ENCODE assay signal across 14 mouse cellular contexts in the genomic region with DNA sequence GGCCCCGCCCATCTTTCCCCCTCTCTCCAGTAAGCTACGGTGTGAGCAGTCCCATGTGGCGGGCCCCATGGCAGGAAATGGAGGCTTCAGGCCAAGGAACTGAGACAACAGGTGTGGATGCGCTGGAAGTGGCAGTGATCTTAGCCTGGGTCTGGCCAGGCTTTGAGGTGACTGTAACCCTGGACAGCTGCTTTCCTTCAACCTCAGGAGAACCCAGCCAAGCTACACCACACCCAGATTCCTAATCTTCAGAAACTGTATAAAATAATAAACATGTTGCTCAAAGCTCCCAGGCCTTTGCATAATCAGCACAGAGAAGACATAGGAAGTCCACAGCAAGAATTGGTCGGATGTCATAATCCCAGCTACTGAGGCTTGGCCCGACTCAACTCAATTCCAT. TPM values are rescaled to one million over a fixed set of nuclear protein-coding genes. Genes with fewer than 3 reads are reported as not detected.
DNase-seq lines count a peak whose midpoint lies in the region; TF ChIP-seq lines count a peak whose summit lies in the region.
"Had no signal": no experiment of that assay in that cellular context is flagged by ENCODE, and none has a peak within 500 bp of the region (broad histone marks: within the 10 kb centered on the region; RNA-seq: fewer than 3 reads in every experiment).

No protein-coding gene starts in this region.

- DNase-seq in gastrocnemius, adult 2 months = peak; percentile 29
- DNase-seq in gastrocnemius, postnatal 36 days = no peak
- peak; percentile 12 for DNase-seq in urinary bladder, postnatal 14 days (ENCODE audit: low spot score)
- DNase-seq in urinary bladder, postnatal 4 days (ENCODE audit: low spot score in 2 of 2) = no peak
- peak; percentile 37 for DNase-seq in lung, postnatal 10 days
- no peak for DNase-seq in kidney, adult 9 months
- no peak for DNase-seq in c-Kit-positive CD71-positive TER-119-positive erythroid progenitor cells, embryonic 14.5 days (ENCODE audit: low spot score)
- DNase-seq in left cerebral cortex, adult 18-20 months (ENCODE audit: low spot score in 2 of 2) = no peak
- DNase-seq: adrenal gland, postnatal 14 days; cerebellum, adult 9-11 months; midbrain, embryonic 14.5 days; retina, postnatal 1 day had no signal

- no peak overlapping the region for H3K27ac ChIP-seq in gastrocnemius, adult 2 months
- H3K27ac ChIP-seq: heart, embryonic 15.5 days; hindbrain, postnatal 0 days had no signal

- intact Hi-C loops in gastrocnemius, adult 2 months (cut with DNase I) = no loop called here
- intact Hi-C loops in gastrocnemius, postnatal 36 days (cut with DNase I) = no loop called here

- no peak for TF ChIP-seq CTCF in gastrocnemius, adult 2 months (IDR thresholded peaks at IDR 0.05)

- H3K4me3 ChIP-seq in gastrocnemius, adult 2 months = no peak overlapping the region
- H3K4me3 ChIP-seq: heart, embryonic 15.5 days had no signal

RNA-seq across cellular contexts. Expression of a gene that starts 56.8 kb away (rescaled TPM):
- 10 to 100 TPM; 27.8 to 73.6 TPM for total RNA-seq in gastrocnemius, adult 2 months (2021)
- total RNA-seq in gastrocnemius, postnatal 36 days (2021) = 10 to 100 TPM; 17.1 to 32.7 TPM
- 10 to 100 TPM; 10.2 to 11.2 TPM for total RNA-seq in left cerebral cortex, adult 18-20 months (2021)

Comparison
In these comparisons a context has a peak if more than half of its experiments do, and no peak if none do; other contexts are left out.
1. DNase-seq: peak in gastrocnemius, adult 2 months (single experiment), urinary bladder, postnatal 14 days (single experiment) and lung, postnatal 10 days (single experiment); none in gastrocnemius, postnatal 36 days (0 of 2), urinary bladder, postnatal 4 days (0 of 2), kidney, adult 9 months (single experiment), c-Kit-positive CD71-positive TER-119-positive erythroid progenitor cells, embryonic 14.5 days (single experiment) and left cerebral cortex, adult 18-20 months (0 of 2).